Mouse (Mus musculus) mouse trophoblast stem cell (cell line): Measurements from ENCODE around the gene Tnfrsf18.

ENCODE experiments used
- in situ Hi-C, 2 experiments: fragments of 300-500 bp; cut with MseI, MboI; formaldehyde crosslinking; loops; 2 replicates in 1 of 2; 3 replicates in 1 of 2; pipeline ENCODE4 v1.15.1; 2025

Tnfrsf18 gene

DNA sequence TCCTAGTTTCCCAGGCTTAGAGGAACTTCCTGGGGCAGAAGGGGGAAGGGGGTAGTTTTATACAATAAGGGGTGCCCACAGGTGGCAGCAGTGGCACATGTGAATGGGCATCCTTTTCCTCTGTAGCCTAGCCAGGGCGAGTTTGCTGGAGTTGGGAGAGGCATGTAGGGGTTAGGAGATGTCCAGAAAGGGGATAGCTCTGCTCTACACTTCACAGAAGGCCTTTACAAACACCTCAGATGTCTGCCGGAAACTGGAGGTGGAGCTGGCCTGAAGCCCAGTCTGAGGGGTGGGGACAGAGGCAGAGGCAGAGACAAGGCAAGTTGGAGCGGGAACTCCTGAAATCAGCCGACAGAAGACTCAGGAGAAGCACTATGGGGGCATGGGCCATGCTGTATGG lies at the start of gene Tnfrsf18:
Gene Tnfrsf18, plus strand, starts transcription at position 152 of the 400 bp plus-strand sequence.
- in situ Hi-C loops: no loop called here

DNA sequence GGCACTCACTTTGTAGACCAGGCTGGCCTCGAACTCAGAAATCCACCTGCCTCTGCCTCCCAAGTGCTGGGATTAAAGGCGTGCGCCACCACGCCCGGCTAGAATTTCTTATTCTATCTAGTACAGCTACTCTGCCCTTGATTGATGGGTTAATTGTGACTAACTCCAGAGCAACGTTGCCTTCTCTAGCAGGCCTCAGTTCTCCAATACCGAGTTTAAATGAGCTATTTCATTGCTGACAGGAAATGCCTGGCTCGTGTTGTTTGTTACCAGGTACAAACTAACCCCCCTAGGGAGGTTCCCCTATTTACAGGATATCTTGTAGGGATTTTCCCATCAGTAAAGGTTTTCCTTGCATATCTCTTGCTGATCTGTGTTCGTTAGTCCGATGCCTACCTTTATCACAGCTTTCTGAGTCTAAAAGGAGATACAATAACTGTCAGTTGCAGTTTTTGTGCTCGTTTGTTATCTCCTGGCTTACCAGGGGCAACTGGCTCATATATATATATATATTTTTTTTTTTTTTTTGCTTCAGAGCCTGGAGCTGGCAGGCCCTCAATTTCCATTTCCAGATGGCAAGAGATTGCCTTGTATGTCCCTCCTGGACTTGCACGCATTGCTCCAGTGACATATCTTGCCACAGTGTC lies 44.4 kb upstream of the Tnfrsf18 start:
- in situ Hi-C loops: no loop called here

DNA sequence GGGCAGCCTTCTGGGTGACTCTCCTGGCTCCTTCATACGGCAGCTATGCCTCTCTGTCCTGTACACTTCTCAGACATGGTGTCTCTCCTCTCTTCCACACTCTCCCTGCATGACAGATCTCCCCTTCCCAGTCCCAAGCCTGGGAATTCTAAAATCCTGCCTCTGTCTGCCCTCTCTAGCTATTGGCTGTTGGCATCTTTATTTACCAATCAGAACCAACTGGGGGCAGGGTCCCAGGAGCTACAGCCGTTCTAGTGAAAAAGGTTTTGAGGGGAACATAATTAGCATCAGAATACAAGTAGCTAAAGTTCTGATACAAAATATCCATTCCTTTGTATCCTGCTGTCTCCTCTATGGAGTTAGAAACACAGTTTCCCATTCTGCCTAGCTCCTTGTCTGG lies 42.2 kb upstream of the Tnfrsf18 start:
- in situ Hi-C loops: no loop called here

DNA sequence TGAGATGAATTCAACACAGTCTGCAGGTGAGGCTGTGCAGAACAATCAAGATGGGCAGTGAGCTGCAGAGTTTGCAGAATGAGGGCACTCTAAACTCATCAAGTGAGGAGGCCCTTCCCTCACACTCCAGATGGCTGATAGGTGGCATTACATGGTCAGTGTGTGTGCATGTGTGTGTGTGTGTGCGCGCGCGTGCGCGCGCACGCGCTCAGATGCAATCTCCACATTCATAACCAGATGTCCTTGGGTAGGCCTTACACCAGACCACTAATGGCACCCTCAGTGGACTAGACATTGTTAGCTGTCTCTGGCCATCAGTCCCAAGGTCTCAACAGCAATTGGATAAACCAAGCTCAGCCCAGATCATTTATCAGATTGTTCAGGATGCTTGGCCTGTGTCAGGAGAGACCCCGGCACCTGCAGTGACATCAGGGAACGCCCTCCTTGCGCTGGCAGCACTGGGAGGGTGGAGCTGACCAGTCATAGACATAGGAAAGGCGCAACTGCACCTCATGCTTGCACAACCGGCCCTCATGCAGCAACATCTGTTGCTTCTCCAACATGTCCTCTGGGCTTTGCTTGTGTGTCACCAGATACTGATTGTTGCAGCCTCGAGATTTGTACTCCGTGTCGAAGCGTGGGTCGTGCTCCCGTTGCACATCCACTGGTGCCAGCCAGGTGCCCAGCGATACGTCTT lies 34.6 kb upstream of the Tnfrsf18 start:
- in situ Hi-C loops: no loop called here

DNA sequence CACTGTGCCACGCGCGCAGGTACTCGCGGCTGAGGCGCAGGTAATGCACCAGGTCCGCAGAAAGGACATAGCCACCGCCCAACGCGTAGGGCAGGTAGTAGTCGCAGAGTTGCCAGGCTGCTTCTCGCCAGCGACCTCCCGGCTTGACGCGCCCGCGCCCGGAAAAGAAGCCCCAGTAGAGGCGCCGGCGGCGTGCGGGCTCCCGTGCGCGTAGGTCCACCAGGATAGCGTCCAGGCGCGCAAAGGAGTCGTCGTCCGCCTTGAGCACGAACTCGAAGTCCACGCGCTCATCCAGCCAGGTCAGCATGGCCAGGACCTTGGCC lies 34.1 kb upstream of the Tnfrsf18 start:
- in situ Hi-C loops: no loop called here

DNA sequence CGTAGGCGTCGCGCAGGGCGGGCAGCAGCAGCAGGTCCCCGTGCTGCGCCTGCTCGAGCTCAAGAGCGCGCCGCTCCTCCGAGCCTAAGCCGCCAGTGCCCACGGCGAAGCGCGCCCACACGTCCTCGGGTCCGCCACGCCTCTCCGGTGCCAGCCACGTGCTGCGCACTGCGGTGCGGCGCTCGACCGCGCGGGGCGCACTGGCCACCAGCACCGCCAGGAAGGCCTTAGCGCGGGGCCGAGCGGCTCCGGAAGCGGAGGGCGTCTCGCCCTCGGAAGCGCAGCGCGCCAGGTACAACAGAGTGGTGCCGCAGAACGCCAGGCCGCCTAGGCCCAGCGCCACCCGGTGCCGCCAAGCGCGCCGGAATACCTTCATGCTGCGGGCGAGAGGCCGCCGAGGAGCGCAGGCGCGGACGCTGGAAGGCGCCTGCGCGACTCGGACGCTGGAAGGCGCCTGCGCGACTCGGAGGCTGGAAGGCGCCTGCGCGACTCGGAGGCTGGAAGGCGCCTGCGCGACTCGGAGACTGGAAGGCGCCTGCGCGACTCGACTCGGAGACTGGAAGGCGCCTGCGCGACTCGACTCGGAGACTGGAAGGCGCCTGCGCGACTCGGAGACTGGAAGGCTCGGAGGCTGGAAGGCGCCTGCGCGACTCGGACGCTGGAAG lies 33.6 kb upstream of the Tnfrsf18 start, which contains the start of the genes B3galt6 and Sdf4:
Gene B3galt6, minus strand, starts transcription at position 409 of the 665 bp plus-strand sequence.
Gene Sdf4, plus strand, starts transcription at position 632 of the 665 bp plus-strand sequence.
- in situ Hi-C loops: no loop called here

DNA sequence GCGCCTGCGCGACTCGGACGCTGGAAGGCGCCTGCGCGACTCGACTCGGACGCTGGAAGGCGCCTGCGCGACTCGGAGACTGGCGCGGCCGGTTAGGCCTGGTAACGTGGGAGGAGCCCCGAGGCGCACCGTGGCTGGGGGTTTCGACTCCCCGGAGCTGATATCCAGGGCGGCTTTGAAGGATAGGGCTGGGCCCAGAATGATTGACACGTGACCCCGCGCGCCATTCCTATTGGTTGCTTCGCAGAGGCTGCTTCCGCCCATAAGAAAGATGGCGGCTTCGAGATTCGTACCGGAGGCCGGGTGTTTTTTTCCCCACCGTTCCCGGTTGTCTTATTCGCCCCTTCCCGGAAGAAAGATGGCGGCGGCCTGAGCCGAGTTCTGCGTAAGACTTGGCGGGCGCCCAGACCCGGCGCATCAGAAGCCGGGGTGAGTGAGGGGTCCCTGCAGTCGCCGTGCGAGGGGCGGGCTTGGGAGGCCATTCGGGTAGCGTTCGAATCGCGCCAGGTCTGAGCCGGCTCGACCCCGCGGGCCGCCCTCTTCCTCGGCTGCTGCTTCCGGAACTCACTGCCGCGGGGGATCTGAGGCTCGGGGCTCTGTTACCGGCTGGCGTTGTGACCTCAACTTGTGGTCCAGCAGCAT lies 32.9 kb upstream of the Tnfrsf18 start:
- in situ Hi-C loops: no loop called here

DNA sequence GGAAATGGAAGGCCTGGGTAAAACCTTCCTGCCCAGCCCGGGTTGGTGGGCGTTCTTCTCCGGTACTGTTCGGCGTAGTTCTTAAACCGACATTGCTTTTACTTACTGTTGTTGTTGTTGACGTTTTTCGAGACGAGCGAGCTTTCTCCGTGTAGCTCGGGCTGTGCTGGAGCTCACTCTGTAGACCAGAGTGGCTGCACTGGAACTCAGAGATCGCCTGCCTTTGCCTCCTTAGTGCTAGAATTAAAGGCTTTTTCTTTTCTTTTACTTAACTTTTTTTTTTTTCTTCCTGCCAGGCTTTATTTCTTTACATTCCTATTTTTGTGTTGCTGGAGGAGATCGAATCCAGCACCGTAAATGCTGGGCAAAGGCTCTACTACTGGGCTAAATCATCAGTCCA lies 32.4 kb upstream of the Tnfrsf18 start:
- in situ Hi-C loops: no loop called here

DNA sequence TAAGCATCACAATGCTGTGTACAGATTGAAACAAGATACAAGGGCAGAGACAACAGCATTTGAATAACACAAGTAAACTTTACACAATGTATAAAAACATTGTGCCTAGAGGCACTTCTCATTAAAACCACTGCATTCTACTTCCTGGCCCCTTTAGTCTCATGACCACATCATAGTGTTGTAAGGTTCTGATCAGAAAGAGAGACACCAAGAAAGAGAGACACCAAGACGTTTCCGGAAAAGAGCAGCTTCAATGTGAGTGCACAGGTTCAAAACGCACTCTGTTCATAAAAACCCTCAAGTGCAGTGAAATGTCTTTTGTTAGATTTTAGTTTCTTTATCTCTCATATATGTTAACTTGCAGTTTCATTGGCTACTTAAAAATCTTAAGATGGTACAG lies 21.9 kb upstream of the Tnfrsf18 start:
- in situ Hi-C loops: no loop called here

DNA sequence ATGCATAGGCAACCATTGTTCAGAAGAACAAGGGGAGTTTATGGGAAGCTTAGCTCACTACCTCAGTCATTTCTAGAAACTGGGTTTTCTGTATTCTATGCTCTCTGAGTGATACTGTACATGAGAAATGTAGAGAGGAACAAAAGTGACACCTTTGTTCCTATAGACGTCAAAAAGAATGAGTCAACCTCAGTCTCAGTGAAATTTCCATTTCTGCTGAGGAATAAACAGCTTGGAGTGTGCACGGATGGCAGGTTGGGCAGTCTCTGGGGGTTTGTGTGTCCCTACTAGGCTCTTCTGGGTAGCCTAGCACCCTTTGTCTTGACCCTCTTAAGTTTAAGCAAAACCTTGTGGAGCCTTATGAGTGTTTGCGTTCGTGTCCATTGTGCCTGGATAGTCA lies 17.6 kb upstream of the Tnfrsf18 start:
- in situ Hi-C loops: no loop called here

DNA sequence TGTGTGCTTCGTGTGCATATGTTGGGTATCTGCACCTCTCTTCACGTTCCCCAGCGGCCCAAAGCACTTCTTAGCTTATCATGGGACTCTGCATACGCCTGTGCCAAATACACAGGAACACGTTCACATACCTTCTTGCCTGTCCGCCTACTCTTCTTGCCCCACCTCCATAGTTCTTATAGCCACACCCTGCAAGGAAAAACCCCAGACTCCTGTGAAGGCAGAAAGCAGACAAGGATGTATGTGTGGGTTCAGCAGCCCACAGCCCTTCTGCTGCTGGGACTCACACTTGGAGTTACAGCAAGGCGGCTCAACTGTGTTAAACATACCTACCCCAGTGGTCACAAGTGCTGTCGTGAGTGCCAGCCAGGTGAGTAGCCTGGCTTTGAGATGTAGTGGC lies 12.3 kb upstream of the Tnfrsf18 start, which contains the start of gene Tnfrsf4:
Gene Tnfrsf4, plus strand, starts transcription at position 207 of the 400 bp plus-strand sequence.
- in situ Hi-C loops: no loop called here

DNA sequence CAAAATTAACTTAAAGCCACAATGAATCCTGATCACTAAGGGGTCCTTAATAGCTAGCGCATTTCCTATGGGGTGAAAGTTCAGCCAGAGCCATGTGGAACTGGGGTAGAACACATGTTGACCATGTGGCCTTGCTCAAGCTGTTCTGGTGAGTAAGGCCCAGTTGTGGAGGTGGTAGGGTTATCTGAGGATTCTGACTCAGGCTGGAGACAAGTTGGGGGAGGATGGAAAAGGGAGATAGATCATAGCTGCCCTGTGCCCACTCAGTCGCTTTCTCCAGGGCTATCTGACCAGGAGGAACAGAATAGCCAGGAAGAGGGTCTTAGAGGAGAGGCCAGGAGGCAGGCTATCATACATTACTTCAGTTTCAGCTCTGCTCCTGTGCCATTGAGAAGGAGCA lies 11.5 kb upstream of the Tnfrsf18 start:
- in situ Hi-C loops: no loop called here

DNA sequence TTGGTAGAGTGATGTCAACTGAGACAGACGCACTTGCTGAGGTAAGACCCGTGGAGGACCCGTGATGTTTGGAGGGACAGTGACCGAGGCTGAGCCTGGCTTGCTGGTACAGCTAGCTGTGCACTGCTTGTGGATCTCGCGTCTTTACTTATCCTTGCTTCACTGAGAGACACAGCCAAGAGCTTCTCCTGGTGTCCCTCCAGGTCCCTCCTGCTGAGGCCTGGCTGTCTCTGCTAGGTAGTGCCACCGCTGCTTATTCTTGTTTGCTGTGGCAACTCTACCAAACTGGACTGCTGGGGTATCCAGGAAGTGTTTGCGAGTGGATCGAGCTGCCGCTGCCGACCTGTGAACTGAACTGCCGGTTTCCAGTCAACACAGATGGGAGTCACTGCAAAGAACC lies 6.2 kb upstream of the Tnfrsf18 start:
- in situ Hi-C loops: no loop called here

DNA sequence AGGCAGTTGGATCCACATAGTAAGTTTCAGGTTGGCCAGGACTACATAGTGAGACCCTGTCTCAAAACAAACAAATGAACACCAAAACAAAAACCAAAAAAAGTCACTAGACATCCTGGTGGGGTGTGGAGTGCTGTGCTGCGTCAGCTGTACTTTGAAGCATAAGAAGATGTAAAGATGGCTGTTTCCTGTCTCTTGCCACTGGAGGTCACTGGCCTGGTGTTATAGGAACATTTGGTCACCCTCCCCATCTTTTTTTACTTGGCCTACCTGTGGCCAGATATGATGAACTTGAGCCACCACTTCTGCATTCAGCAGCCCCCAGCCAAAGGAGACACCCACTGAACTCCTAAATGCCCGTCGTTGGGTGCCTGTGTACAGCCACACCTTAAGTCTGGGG lies 4.6 kb upstream of the Tnfrsf18 start:
- in situ Hi-C loops: no loop called here

DNA sequence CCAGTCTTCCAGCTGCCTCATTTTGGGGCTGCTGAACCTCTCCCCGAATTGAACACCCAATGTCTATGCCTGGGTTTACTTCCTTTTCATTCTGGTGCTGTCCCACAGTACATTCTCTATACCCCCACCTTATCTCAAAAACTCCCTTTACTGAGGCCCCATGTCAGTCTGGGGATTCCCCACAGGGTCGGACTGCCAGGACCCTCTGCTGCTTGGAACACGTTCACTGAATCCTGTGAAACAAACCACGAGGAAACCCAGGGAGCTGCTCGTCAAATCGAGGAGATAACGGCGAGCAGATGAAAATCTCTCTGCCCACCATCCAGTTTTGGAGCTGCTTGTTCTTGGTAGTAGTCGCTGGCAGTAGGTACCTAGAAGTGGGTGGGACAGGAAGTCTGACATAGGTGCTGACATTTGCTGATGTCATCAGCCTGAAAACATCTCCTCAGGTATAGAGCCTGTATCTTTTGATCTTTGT lies 4.0 kb upstream of the Tnfrsf18 start:
- in situ Hi-C loops: no loop called here

DNA sequence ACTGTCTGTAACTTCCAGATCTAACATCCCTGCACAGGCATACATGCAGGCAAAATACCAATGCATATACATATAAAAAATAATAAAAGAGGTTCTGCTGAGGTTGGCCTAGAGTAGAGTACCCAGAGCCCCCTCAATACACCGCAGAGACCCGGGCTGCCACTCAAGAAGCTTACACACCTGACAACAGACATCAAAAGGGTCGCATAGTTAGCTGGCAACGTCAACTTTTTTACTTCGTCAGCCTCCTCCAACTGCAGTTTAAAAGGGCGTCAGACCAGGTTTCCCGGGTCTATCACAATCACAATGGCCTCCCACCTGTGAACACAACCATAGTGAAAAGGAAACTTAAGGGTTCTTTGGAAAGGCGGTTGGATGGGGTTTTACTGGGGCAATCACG lies 2.4 kb upstream of the Tnfrsf18 start:
- in situ Hi-C loops: no loop called here

DNA sequence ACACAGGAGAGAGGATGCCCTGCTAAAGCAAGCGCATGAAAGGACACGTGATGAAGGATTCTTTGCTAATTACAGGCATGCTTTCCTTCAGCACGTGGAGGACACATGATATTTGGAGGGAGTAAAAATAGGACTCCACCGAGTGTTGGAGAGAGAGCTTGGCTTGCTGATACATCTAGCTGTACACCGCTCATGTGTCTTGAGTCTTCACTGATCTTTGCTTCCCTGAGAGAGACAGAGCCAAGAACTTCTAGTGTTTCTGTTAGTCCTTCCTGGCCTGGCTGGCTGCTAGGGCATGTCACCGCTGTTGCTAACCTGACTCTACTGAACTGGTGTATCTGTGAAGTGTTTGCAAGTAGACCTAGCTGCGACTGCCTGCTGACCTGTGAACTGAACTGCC lies 1.8 kb upstream of the Tnfrsf18 start:
- in situ Hi-C loops: no loop called here

DNA sequence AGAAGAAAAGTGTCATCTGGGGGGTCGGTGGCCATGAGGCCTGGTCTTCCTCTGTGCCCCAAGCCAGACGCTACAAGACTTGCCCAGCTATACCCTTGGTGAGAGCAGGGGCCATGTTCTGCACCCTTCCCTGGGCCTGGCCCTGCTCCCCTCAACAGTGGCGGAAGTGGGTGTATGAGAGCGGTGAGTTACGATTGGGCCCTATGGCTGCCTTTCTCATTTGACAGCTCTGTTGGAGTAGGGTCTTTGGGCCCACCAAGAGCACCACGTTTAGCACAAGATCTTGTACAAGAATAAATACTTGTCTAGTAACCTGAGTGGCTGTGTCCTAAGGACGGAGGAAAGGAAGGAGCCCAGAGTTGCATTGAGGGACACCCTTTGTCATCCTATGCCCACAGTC lies 2.6 kb downstream of the Tnfrsf18 start:
- in situ Hi-C loops: no loop called here

DNA sequence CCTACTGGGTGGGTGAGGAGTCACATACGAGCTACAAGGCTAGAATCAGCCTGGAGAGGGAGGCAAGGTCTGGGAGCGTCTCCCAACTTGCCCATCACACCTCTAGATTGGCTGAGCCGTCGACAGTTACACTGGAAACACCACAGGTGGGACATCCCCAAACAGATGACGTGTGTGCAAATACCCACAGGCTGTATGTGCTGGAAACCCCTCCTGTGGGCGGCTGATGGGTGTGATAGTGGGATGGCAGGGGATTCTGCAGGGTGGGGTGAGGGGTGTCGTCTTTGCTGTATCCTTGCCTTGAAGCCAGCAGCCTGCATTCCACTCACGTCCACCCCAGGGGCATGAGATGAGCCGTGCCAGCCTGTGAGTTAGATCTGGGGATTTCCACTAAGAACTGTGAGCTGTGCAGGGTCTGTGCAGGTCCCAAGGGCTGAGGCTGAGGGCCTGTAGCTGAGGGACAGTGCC lies 4.7 kb downstream of the Tnfrsf18 start:
- in situ Hi-C loops: no loop called here

DNA sequence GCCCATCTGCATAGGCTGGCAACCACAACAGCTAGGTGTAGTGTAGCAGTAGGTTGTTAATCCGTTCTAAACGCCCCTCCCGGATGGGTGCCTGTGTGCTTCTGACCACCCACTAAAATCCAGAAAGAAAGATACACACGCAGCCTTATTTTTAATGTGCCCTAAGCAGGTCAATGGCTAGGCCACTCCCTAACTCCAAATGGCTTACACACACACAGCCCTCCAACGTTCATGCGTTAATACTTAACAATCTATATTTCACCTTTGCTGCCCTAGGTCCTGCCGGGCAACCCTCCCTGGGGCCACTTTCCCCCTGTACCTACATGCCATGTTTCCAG lies 5.3 kb downstream of the Tnfrsf18 start:
- in situ Hi-C loops: no loop called here

DNA sequence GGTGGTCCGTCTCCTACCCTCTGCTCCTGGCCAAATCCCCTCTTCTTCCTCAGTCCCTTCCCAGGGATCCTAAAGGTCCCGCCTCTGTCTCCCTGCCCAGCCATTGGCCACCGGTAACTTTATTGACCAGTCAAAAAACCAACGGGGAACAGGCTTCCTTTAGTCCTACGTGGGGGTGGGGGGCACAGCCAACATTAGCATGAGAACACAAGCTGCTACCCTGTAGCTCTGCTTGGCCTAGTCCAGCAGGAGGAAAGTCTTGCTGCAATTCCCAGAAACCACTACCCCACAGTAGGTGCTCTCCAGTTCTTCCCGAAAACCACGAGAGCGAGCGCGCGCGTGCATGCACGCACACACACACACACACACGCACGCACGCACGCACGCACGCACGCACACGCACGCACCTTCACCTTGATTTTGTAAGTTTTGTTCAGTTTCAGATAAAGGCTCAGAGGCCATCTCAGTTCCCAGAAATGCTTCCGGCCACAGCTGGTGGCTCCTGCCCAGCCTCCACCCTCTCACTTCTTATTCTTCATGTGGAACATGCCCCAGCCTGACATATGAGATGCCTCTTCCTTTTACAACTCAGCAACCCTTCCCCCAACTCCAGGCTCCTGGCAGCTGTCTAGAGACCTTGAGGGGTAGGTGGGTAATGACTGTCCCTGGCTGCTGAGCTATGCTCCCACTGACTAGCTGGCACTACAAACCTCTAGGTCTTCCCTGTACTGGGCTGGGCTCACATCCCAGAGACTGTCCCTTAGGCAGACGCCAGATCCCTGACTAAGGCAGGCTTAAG lies 5.8 kb downstream of the Tnfrsf18 start:
- in situ Hi-C loops: no loop called here

DNA sequence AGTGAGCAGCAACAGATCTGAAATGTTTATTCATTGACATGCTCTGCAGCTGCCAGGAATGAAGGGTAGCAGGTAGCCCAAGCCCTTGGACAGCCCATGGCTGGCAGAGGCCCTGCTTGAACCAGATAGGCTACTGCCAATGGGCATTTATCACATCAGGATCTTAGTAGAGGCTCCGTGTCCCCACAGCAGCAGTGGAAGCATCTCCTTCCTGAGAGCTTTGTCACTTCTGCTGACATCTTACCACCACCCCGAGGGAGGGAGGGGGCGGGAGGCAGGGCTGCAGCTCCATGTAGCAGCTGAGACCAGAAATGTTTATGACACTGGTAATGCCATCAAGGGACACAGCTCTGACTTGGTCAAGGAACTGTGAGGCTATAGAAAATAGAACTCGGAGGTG lies 6.9 kb downstream of the Tnfrsf18 start:
- in situ Hi-C loops: no loop called here
